Mouse (Mus musculus) left cerebral cortex, postnatal 4 days (tissue): ENCODE measurements at regions not wholly inside any gene's neighbourhood (a gene's known extent, or its start where the extent isn't known, plus 50 kb on each side); places are given as distances from the start of the nearest gene placed in this dataset.

Source experiments
- DNase-seq: peaks from one replicate; pipeline ENCODE4 v3.0.0-alpha.2; 2022
- intact Hi-C: fragments of 180-260 bp; cut with DNase I; formaldehyde crosslinking; loops from one replicate; pipeline ENCODE4 v1.15.1; 2025

- intact Hi-C loops, result loop anchor here (10.0 kb wide), 1 partner anchor 69 kb away; no protein-coding TSS in a partner anchor
- DNase-seq, result no peak
Measured at GRCm38 (mm10) chr4:137163962-137164361, 113.3 kb upstream of the Wnt4 start.

GRCm38 (mm10) chr4:137160526-137160925 is 111.9 kb upstream of the Zbtb40 start:
- intact Hi-C loops, result loop anchor here (10.0 kb wide), 1 partner anchor 66 kb away; no protein-coding TSS in a partner anchor
- no peak for DNase-seq

DNA sequence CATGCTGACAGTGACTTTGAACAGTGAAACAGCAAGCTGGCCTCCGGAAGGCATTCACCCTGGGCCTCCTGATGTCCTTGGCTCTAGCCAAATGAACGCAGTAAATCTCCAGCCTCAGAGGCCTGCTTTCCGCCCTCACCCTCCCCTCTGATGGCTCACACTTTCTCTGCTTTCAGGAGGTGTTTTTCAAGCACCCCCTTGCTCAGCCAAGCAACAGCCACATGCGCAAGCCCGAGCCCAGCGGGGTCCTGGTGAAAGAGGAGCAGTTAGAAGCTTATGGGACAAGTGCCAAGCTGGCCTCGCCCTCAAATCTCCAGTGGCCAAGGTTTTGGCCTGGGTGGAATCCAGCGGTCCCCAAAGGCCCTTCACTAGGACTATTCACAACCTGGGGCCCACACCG is 109.6 kb upstream of the Zbtb40 start:
- intact Hi-C loops, result no loop called here

DNA sequence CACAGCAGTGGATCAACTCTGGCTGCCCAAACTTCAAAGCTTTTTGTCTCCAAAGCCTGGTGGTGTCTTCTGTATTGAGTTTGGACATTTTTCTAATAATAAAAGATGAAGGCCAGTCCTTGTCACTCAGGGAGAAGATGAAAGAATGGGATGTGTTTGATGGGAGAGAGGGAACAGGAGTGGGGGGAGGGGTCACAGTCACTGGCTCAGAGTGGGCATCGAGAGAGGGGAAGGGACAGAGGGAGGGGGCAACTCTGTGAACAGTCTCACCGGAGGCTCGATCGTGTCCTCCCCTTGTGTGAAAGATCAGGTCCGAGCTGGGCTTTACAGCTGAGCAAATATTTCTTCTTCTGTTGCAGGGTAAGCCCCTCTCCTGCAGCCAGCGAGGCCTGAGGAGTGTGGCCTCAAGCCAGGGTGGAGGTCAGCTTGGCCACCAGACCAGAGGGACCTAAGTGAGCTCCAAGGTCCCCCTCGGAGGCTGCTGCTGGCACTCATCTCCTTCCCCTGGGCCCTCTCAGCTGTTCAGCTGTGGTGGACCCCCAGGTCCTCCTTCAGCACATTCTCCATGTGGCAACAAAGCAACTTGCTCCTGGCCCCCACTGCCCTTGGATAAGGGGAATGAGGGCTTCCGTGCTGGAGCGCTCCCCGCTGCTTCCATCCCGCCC is 108.0 kb upstream of the Zbtb40 start:
- intact Hi-C loops, result no loop called here

More for the DNA sequence above, 109.6 kb upstream of the Zbtb40 start:
- peak; percentile 56 for DNase-seq

GRCm38 (mm10) chr4:137148756-137149155 is 100.2 kb upstream of the Zbtb40 start:
- intact Hi-C loops, result no loop called here
- peak; percentile 68 for DNase-seq

More for the DNA sequence above, 108.0 kb upstream of the Zbtb40 start:
- no peak for DNase-seq

- no peak for DNase-seq
- intact Hi-C loops, result no loop called here
Measured at GRCm38 (mm10) chr4:137147795-137148194, 99.2 kb upstream of the Zbtb40 start.

DNA sequence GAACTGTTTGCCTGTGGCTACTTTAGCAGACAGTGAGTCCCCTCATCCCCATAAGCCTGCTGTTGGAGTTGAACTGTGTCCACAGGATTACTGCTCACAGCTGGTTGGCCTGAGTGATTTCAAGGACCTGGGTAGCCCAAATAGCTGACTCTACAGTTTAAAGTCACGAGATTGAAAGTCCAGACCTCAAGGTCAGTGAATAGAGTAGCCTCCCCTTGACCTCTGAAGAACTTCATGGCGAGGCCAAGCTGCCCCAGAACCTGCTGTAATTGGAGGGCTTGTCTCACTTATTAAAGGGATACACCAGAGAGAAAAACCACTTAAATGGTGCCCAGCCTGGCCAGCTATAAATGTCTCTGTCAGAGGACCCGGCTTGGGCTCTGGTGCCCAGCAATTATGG is 97.7 kb upstream of the Zbtb40 start:
- intact Hi-C loops, result no loop called here
- no peak for DNase-seq

- intact Hi-C loops, result no loop called here
- DNase-seq, result peak; percentile 59
Measured at GRCm38 (mm10) chr4:137142316-137142715, 93.7 kb upstream of the Zbtb40 start.

DNA sequence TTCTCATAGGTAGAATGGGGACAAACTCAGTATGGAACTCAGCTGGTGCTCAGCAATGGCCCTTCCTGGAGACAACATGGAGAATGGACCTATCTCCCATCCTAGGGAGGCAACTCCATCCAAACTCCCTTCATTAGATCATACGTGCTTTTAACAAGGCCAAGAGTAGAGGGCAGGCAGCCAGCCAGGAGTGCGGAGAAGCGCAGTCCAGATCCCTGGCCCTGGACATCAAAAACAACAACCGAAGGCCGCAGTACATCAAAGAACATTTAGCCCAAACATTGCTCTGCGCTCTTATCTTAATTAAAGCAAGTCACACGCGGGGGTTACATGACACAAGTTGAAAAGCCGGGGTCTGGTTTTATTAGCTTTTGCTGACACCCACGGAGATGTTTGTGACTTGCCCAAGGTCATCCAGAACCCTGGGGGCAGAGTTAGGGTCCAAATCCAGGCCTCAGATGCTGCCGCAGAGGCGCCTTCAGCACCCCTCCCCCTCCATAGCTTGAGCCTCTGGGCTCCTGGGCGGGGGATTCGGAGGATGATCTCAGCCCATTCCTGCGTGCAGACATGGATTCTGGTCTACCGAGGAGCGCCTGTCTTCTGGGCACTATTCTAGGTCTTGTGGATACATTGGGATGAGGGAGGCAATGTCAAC is 90.6 kb upstream of the Zbtb40 start:
- intact Hi-C loops, result no loop called here
- DNase-seq, result no peak

DNA sequence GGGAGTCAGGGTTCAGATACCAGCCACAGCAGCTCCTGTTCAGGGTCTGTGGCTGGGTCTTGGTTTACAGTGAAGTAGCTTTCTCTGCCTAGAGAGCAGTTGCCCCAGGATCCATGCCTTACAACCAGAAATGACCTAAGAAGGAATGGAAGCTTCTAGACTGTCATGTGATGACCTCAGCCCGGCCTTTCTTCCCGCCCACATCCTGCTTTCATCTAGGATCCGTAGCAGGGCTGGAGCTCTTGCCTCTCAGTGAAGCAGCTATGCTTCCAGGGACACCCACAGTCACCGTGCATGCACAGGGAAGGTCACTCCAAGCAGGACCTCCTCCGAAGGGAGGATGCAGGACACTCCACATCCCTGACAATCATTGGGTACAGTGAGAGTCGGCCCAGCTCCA is 89.5 kb upstream of the Zbtb40 start:
- intact Hi-C loops, result no loop called here
- DNase-seq, result no peak

DNA sequence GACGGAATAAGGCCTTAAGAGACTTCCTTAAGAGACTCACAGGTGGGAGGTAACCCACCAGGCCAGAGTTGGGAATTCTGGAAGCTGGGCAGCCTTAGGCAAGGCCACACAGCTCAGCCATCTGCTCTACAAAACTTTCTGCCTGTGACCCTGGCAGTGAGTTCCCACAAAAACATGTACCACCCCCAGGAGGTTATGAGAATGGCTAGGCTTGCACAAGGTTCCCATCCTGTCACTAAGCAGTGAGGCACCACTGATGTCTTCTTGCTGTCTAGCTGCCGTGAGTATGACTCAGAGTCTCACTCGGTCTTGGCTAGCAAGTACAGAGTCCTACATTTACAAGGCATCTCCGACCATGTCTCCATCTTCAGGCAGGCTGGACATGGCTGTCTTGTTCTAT is 87.7 kb upstream of the Zbtb40 start:
- intact Hi-C loops, result no loop called here
- no peak for DNase-seq

- intact Hi-C loops, result no loop called here
- DNase-seq, result peak; percentile 78
Measured at GRCm38 (mm10) chr4:137135792-137136191, 87.2 kb upstream of the Zbtb40 start.

- intact Hi-C loops, result no loop called here
- DNase-seq, result no peak
Measured at GRCm38 (mm10) chr4:137134553-137134952, 86.0 kb upstream of the Zbtb40 start.

GRCm38 (mm10) chr4:137133789-137134188 is 85.2 kb upstream of the Zbtb40 start:
- DNase-seq, result no peak

GRCm38 (mm10) chr4:137130619-137131212 is 82.1 kb upstream of the Zbtb40 start:
- intact Hi-C loops, result no loop called here
- no peak for DNase-seq

More at GRCm38 (mm10) chr4:137133789-137134188, 85.2 kb upstream of the Zbtb40 start:
- intact Hi-C loops, result no loop called here

- intact Hi-C loops, result no loop called here
- DNase-seq, result no peak
Measured at GRCm38 (mm10) chr4:137128152-137128551, 79.6 kb upstream of the Zbtb40 start.

GRCm38 (mm10) chr4:137121684-137122083 is 73.1 kb upstream of the Zbtb40 start:
- no peak for DNase-seq

DNA sequence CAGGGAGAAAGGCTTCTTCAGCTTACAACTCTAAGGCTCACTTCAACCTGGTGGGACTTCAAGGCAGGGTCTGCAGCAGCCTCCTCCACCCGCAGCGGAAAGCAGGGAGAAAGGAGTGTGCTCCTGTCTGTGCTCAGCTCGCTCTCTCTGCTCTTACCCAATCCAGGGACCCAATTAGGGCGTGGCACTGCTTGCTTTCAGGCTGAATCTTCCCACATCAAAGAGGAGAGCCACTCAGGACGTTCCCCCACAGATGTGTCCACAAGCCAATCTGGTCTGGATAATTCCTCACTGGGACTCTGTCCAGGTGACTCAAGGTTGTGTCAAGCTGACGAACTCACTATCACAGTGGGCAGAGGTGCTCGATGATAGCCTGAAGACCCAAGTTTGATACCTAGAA is 72.0 kb upstream of the Zbtb40 start:
- no peak for DNase-seq
- intact Hi-C loops, result no loop called here

More at GRCm38 (mm10) chr4:137121684-137122083, 73.1 kb upstream of the Zbtb40 start:
- intact Hi-C loops, result no loop called here

- intact Hi-C loops, result no loop called here
- DNase-seq, result no peak
Measured at GRCm38 (mm10) chr4:137118332-137118715, 69.7 kb upstream of the Zbtb40 start.

GRCm38 (mm10) chr4:137117471-137118331 is 69.1 kb upstream of the Zbtb40 start:
- intact Hi-C loops, result no loop called here
- DNase-seq, result peak; percentile 63

DNA sequence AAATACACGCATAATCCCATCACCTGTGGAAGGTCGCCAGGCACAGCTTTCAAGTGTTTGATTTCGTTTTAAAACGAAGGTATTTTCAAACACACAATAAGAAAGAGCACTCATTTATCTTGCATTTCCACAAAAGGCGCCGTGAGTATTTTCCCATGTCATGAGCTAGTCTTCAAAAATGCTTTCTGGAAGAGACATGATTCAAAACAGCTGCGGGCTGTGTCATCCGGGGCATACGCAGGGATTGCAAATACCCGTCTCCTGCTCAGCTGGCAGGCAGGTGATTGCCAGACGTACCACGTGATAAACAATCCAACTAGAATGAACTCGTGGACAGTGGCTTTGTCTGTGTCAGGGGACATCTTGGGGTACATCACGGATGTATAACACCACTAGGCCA is 66.5 kb upstream of the Zbtb40 start:
- DNase-seq, result no peak
- intact Hi-C loops, result no loop called here
